In the genomic region with DNA sequence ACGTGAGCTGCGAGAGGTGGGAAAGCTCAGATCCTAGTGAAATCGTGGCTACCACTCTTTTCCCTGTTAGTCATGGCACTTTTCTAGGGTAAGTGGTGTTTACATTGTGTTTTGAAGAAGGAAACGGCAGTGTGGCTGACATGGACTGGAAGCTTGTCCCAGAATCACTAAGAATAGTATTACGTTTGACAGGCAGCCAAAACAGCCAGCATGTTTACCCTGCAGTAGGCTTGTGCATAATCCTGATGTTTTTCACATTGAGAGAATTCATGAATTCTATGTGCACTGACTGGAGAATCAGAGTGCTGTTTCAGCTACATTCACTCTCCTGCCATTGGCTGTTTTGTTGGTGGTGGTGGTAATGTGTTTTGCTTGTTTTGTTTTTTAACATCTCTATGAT, we compare ENCODE assay signal across 14 mouse cellular contexts.
DNase-seq lines count a peak whose midpoint lies in the region; ATAC-seq and TF ChIP-seq lines count a peak whose summit lies in the region.
"Had no signal": no experiment of that assay in that cellular context is flagged by ENCODE, and none has a peak within 500 bp of the region (broad histone marks: within the 10 kb centered on the region; RNA-seq: fewer than 3 reads in every experiment).

No protein-coding gene starts in this region.

- H3K9ac ChIP-seq in forebrain, postnatal 0 days: no peak overlapping the region
- H3K9ac ChIP-seq in stomach, embryonic 14.5 days (replicated peaks; ENCODE audit: low read depth, low read length): no peak overlapping the region
- H3K9ac ChIP-seq: hindbrain, embryonic 15.5 days; neural tube, embryonic 13.5 days had no signal

- H3K4me2 ChIP-seq in forebrain, postnatal 0 days (ENCODE audit: low read depth): no peak overlapping the region
- H3K4me2 ChIP-seq in stomach, embryonic 14.5 days (replicated peaks; ENCODE audit: low read depth, low read length): 0 out of 2 replicates have a peak overlapping the region, but pooled peaks have one; percentile 10
- H3K4me2 ChIP-seq: hindbrain, embryonic 15.5 days; neural tube, embryonic 13.5 days had no signal

- peak; percentile 74 for ATAC-seq in forebrain, postnatal 0 days
- no peak for ATAC-seq in stomach, embryonic 14.5 days (ENCODE audit: insufficient number of reproducible peaks, insufficient read depth, low FRiP score, low read depth)
- ATAC-seq: activated CD4-positive, CD25-positive, alpha-beta regulatory T cell, adult 4 months had no signal

- intact Hi-C loops in left cerebral cortex, postnatal 10 days (cut with DNase I): no loop called here

- no peaks in the 10 kb centered on the region for H3K36me3 ChIP-seq in heart, embryonic 10.5 days
- no peaks in the 10 kb centered on the region for H3K36me3 ChIP-seq in forebrain, postnatal 0 days (ENCODE audit: insufficient read depth)
- no peaks in the 10 kb centered on the region for H3K36me3 ChIP-seq in stomach, embryonic 14.5 days (ENCODE audit: control insufficient read depth, insufficient read depth, low read length)
- H3K36me3 ChIP-seq: hindbrain, embryonic 15.5 days; neural tube, embryonic 13.5 days had no signal

- 0 out of 2 replicates have a peak, but pooled peaks cover 6% of the 10 kb centered on the region for H3K4me1 ChIP-seq in heart, embryonic 10.5 days
- no peaks in the 10 kb centered on the region for H3K4me1 ChIP-seq in forebrain, postnatal 0 days (ENCODE audit: insufficient read depth)
- 0 out of 2 replicates have a peak, but pooled peaks cover 3% of the 10 kb centered on the region for H3K4me1 ChIP-seq in stomach, embryonic 14.5 days (ENCODE audit: control insufficient read depth, insufficient read depth, low read length)
- H3K4me1 ChIP-seq: neural tube, embryonic 13.5 days had no signal

- no peak for DNase-seq in heart, embryonic 10.5 days (ENCODE audit: low spot score)
- DNase-seq in heart, adult 18-20 months: no peak
- peak; percentile 25 to 36 for DNase-seq in left cerebral cortex, adult 18-20 months (ENCODE audit: low spot score in 2 of 2)
- DNase-seq in left cerebral cortex, postnatal 10 days (ENCODE audit: extremely low spot score in 1 of 2, low spot score in 2 of 2): no peak
- peak; percentile 41 for DNase-seq in forebrain, postnatal 0 days
- no peak for DNase-seq in kidney, adult 8-10 months
- DNase-seq: cerebellum, adult 2 months; gastrocnemius, postnatal 14 days; kidney, postnatal 10 days; thymus, postnatal 14 days had no signal

- no peak for TF ChIP-seq CTCF in forebrain, postnatal 0 days (IDR thresholded peaks at IDR 0.05; ENCODE audit: low read depth)

- H3K9me3 ChIP-seq in heart, embryonic 10.5 days: no peaks in the 10 kb centered on the region
- H3K9me3 ChIP-seq in forebrain, postnatal 0 days (ENCODE audit: low read length): no peaks in the 10 kb centered on the region
- H3K9me3 ChIP-seq in stomach, embryonic 14.5 days (ENCODE audit: control insufficient read depth, low read depth, low read length): no peaks in the 10 kb centered on the region
- H3K9me3 ChIP-seq: hindbrain, embryonic 15.5 days; neural tube, embryonic 13.5 days had no signal

- H3K27ac ChIP-seq in heart, embryonic 10.5 days: peak overlapping the region; percentile 13; the same call in 1 of the 2 replicates
- no peak overlapping the region for H3K27ac ChIP-seq in forebrain, postnatal 0 days (ENCODE audit: low read depth, low read length)
- H3K27ac ChIP-seq in stomach, embryonic 14.5 days (ENCODE audit: low read length): peak overlapping the region; percentile 48
- H3K27ac ChIP-seq: hindbrain, embryonic 15.5 days; neural tube, embryonic 13.5 days had no signal

- H3K27me3 ChIP-seq in heart, embryonic 10.5 days (ENCODE audit: insufficient read depth, poor library complexity, severe bottlenecking): no peaks in the 10 kb centered on the region
- H3K27me3 ChIP-seq in forebrain, postnatal 0 days (ENCODE audit: insufficient read depth, low read length): no peaks in the 10 kb centered on the region
- no peaks in the 10 kb centered on the region for H3K27me3 ChIP-seq in stomach, embryonic 14.5 days (ENCODE audit: control insufficient read depth, insufficient read depth, low read length)
- H3K27me3 ChIP-seq: hindbrain, embryonic 15.5 days; neural tube, embryonic 13.5 days had no signal

- WGBS in heart, embryonic 10.5 days: 59% methylated on average over 5 of the region's 5 CpGs
- WGBS in forebrain, postnatal 0 days: 30% methylated on average over 5 of the region's 5 CpGs
- WGBS in stomach, embryonic 14.5 days: 37% methylated on average over 5 of the region's 5 CpGs

- H3K4me3 ChIP-seq in heart, embryonic 10.5 days: no peak overlapping the region
- H3K4me3 ChIP-seq in forebrain, postnatal 0 days (ENCODE audit: low read depth, low read length): no peak overlapping the region
- H3K4me3 ChIP-seq in stomach, embryonic 14.5 days (ENCODE audit: low read depth, low read length): no peak overlapping the region
- H3K4me3 ChIP-seq: hindbrain, embryonic 15.5 days; neural tube, embryonic 13.5 days had no signal

Comparison
In these comparisons a context has a peak if more than half of its experiments do, and no peak if none do; other contexts are left out.
1. DNase-seq: peak in left cerebral cortex, adult 18-20 months (2 of 2) and forebrain, postnatal 0 days (single experiment); none in heart, embryonic 10.5 days (single experiment), heart, adult 18-20 months (0 of 2), left cerebral cortex, postnatal 10 days (0 of 2) and kidney, adult 8-10 months (0 of 2).